Mouse (Mus musculus): ENCODE measurements at regions not wholly inside any gene's neighbourhood (a gene's known extent, or its start where the extent isn't known, plus 50 kb on each side); places are given as distances from the start of the nearest gene placed in this dataset.

GRCm38 (mm10) chr2:134308092-134308491, 246.1 kb downstream of the Hao1 start:
- no peak for TF ChIP-seq CTCF (IDR thresholded peaks at IDR 0.05; ENCODE audit: borderline replicate concordance, extremely low read depth, insufficient read depth, insufficient read length)
- no peak for TF ChIP-seq POLR2A (IDR thresholded peaks at IDR 0.05; ENCODE audit: borderline replicate concordance, extremely low read depth, insufficient read depth, insufficient read length, poor library complexity, severe bottlenecking)

All from brain, embryonic 14.5 days (tissue).